Mouse (Mus musculus) cortical plate, adult 2 months (tissue): ENCODE data around the gene Tnni2.

Experiments used
- CTCF ChIP-seq: fragments of 200-500 bp; IDR thresholded peaks from 2 replicates; pipeline ENCODE4 v1.5.1; 2011; ENCODE audit warnings: mild to moderate bottlenecking, control low read depth, low read length; ENCODE audit not compliant: insufficient read depth; ENCODE audit errors: extremely low read depth
- POLR2A ChIP-seq: fragments of 200-500 bp; IDR thresholded peaks from 2 replicates; pipeline ENCODE4 v1.6.1; 2011; ENCODE audit warnings: mild to moderate bottlenecking, low read length, control low read depth; ENCODE audit not compliant: insufficient read depth; ENCODE audit errors: extremely low read depth

DNA sequence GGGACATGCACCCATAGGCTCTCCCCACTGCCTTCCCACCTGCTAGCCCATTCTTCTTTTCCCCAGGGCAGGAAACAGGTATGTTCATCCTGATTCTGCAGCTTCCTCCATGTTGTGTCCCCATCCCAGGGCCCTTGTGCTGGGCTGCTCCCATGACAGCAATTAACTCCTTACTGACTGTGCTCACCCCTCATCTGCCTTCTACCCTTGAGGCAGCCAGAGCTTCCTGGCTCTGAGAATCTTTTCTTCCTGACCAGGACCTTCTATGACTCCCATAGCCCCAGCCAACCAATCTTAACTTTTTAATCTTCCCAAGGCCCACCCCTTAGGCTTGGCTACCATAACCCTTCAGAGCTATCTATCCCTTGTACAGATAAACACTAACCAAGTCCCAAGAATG, 37.7 kb downstream of the Tnni2 start:
- TF ChIP-seq POLR2A (no peak), CTCF (no peak)
